Mouse (Mus musculus) neural tube, embryonic 11.5 days (tissue): ENCODE measurements around the gene Atp7a. TPM values are rescaled to one million over a fixed set of nuclear protein-coding genes. Genes with fewer than 3 reads are reported as not detected.

ENCODE experiments used
- ATAC-seq: fragments of 200-750 bp; cut with Nextera tagmentation; 2 replicates; pipeline ENCODE4 v1.8.0; 2017; ENCODE audit warnings: moderate number of reproducible peaks, mild to moderate bottlenecking, moderate TSS enrichment, moderate library complexity; ENCODE audit not compliant: insufficient read depth, low FRiP score, low TSS enrichment
- DNase-seq: peaks from one replicate; pipeline ENCODE4 v3.0.0-alpha.2; 2015; ENCODE audit warnings: low spot score
- H3K27ac ChIP-seq: fragments of 300-500 bp; sonication (generic); 2 replicates; pipeline ENCODE4 v1.5.1; 2014; ENCODE audit warnings: low read depth, mild to moderate bottlenecking, low read length
- H3K27me3 ChIP-seq: fragments of 300-500 bp; sonication (generic); 2 replicates; pipeline ENCODE4 v1.6.1; 2014; ENCODE audit warnings: mild to moderate bottlenecking, low read length, mixed read lengths; ENCODE audit not compliant: control insufficient read depth, insufficient read depth
- H3K36me3 ChIP-seq: fragments of 300-500 bp; sonication (generic); 2 replicates; pipeline ENCODE4 v1.6.1; 2014; ENCODE audit warnings: mild to moderate bottlenecking, low read length, moderate library complexity, mixed read lengths; ENCODE audit not compliant: control insufficient read depth, insufficient read depth
- H3K4me1 ChIP-seq: fragments of 300-500 bp; sonication (generic); 2 replicates; pipeline ENCODE4 v1.6.1; 2014; ENCODE audit warnings: low read length, mixed read lengths; ENCODE audit not compliant: control insufficient read depth, insufficient read depth
- H3K4me2 ChIP-seq: fragments of 300-500 bp; sonication (generic); 2 replicates; pipeline ENCODE4 v1.6.1; 2014; ENCODE audit warnings: low read depth, mild to moderate bottlenecking, moderate library complexity
- H3K4me3 ChIP-seq: fragments of 300-500 bp; sonication (generic); 2 replicates; pipeline ENCODE4 v1.5.1; 2014; ENCODE audit warnings: low read depth, low read length
- H3K9ac ChIP-seq: fragments of 300-500 bp; sonication (generic); 2 replicates; pipeline ENCODE4 v1.6.1; 2014; ENCODE audit warnings: mild to moderate bottlenecking, low read length
- H3K9me3 ChIP-seq: fragments of 300-500 bp; sonication (generic); 2 replicates; pipeline ENCODE4 v1.6.1; 2016; ENCODE audit warnings: low read length; ENCODE audit not compliant: control insufficient read depth
- WGBS: fragments of 180-500 bp; shearing (Covaris S2); extraction: QIAGEN DNeasy Blood & Tissue Kit; methylation state at CpG from one replicate; pipeline ENCODE4 v1.1.7; 2014; 5-methylcytosine and 5-hydroxymethylcytosine counted together
- polyA plus RNA-seq: library from polyadenylated mRNA; unstranded; fragments of >200 nt; fragmentation: Nextera tagmentation; extraction: Ambion mirVana; gene quantifications from 2 replicates; pipeline ENCODE4 v1.2.1, GENCODE M21; 2014

Gene Atp7a
- polyA plus RNA-seq, 1 experiment from 2014 or later: 33.7 TPM

DNA sequence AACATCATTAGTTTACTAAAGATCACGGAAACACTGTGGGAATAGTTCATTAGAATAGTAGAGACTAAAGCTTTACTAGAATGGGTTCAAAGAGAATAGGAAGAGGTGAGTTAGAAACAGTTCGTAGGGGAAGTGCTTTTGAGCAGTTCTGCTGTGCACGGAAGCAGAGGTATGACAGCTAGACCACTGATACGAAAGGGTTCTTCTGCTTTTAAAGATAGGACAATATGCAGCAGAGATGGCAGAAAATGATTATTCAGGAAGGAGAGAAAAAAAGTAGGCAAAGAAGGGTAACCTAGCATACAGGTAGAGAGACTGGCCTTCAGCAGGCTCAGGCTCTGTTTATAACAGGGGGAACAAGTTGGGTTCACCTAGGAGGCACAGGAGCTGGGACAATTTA lies 86.8 kb downstream of the Atp7a start:
- H3K27me3 ChIP-seq: no peaks in the 10 kb centered on the region
- no peak for DNase-seq
- whole genome bisulfite sequencing: 96% methylated on average over 4 of the region's 4 CpGs
- H3K27ac ChIP-seq: no peak overlapping the region
- H3K4me2 ChIP-seq: no peak overlapping the region
- no peak for ATAC-seq
- no peaks in the 10 kb centered on the region for H3K4me1 ChIP-seq
- H3K9ac ChIP-seq: no peak overlapping the region
- no peaks in the 10 kb centered on the region for H3K9me3 ChIP-seq
- no peak overlapping the region for H3K4me3 ChIP-seq
- no peaks in the 10 kb centered on the region for H3K36me3 ChIP-seq

DNA sequence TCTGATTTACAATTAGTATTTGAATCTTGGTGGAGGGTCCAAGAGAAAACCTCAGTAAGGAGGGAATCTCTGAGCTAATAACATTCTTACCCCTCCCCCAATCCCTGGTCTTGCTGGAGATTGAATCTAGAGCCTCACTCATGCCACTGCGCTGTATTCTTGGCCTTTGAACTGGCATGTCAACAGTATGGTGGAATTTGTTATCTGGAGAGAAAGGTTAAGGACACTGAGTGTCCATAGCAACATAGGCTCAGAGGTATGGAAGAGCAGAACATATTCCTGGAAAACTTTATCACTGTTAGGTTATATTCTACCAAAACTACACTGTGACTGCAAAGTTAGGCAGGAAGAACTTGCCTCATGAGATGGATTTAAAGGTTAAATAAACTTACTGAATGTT lies 87.6 kb downstream of the Atp7a start:
- Histone ChIP-seq H3K4me3 (no peak overlapping the region), H3K27me3 (no peaks in the 10 kb centered on the region), H3K9ac (no peak overlapping the region), H3K4me2 (no peak overlapping the region), H3K27ac (no peak overlapping the region), H3K36me3 (no peaks in the 10 kb centered on the region), H3K4me1 (no peaks in the 10 kb centered on the region), H3K9me3 (no peaks in the 10 kb centered on the region)
- DNase-seq (no peak), ATAC-seq (no peak)
- WGBS: 86% methylated on average over 1 of the region's 1 CpGs

DNA sequence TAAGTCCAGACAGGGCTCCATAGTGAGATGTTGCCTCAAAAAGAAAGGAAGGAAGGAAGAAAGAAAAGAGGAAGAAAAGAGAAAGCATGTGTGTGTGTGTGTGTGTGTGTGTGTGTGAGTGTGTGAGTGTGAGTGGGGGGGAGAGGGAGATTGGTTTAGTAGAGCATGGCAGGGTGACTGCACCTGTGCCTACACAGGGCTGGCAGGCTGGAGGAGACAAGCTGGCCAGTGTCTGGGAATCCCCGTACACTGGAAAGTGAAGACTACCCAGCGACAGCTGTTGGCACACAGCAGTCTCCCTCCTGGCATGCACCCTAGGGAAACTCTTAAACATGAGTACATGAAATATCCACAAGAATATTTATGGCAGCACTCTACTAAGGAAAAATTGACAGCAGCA lies 95.7 kb downstream of the Atp7a start:
- WGBS: 100% methylated on average over 2 of the region's 2 CpGs

DNA sequence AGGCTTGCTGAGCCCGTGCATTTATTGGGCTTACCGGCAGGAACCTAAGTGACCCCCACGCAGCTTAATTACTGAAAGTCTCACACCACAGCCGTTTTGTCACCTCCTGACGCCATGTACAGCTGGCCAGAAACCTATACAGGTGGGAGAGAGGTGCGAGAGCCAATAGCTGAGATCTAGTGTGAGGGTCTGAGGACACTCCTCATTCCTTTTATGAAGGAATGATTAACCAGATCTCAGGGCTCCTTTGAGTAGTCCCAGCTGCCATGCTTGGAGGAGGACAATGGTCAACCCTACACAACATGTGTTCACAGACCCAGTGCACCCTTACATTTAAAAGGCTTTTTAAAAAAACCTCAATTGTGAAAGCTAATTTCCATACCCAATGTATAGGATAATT lies 101.2 kb downstream of the Atp7a start:
- WGBS: 53% methylated on average over 6 of the region's 6 CpGs
- Histone ChIP-seq H3K4me1 (no peaks in the 10 kb centered on the region), H3K4me3 (no peak overlapping the region), H3K4me2 (no peak overlapping the region), H3K27ac (no peak overlapping the region), H3K9ac (no peak overlapping the region), H3K9me3 (no peaks in the 10 kb centered on the region), H3K36me3 (no peaks in the 10 kb centered on the region), H3K27me3 (no peaks in the 10 kb centered on the region)
- ATAC-seq (no peak), DNase-seq (no peak)

More for the DNA sequence above, 95.7 kb downstream of the Atp7a start:
- Histone ChIP-seq H3K4me3 (no peak overlapping the region), H3K36me3 (no peaks in the 10 kb centered on the region), H3K4me1 (no peaks in the 10 kb centered on the region), H3K9me3 (no peaks in the 10 kb centered on the region), H3K27me3 (no peaks in the 10 kb centered on the region), H3K27ac (no peak overlapping the region), H3K4me2 (no peak overlapping the region), H3K9ac (no peak overlapping the region)
- no peak for ATAC-seq
- no peak for DNase-seq

DNA sequence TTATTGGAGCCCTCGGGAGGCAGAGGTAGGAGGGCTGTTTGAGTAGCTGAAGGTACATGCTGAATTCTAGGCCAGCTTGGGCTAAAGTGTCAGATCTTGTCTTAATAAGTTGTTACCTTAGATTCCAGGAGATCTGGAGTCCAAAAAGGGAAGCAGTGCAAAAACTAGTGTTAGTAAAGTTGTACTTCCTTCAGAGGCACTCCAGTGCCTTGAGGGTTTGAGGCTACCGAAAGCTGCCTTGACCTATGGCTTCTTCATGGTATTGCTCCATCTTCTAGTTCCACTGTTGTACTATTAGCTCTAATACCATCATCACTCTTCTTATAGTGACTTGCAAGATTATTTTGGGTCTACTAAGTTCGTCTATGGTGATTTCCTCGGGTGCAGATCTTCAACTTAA lies 102.8 kb downstream of the Atp7a start:
- Histone ChIP-seq H3K36me3 (no peaks in the 10 kb centered on the region), H3K4me1 (no peaks in the 10 kb centered on the region), H3K27me3 (no peaks in the 10 kb centered on the region), H3K9ac (no peak overlapping the region), H3K4me3 (no peak overlapping the region), H3K9me3 (no peaks in the 10 kb centered on the region), H3K27ac (no peak overlapping the region), H3K4me2 (no peak overlapping the region)
- DNase-seq (no peak), ATAC-seq (no peak)
- WGBS: 84% methylated on average over 4 of the region's 4 CpGs

DNA sequence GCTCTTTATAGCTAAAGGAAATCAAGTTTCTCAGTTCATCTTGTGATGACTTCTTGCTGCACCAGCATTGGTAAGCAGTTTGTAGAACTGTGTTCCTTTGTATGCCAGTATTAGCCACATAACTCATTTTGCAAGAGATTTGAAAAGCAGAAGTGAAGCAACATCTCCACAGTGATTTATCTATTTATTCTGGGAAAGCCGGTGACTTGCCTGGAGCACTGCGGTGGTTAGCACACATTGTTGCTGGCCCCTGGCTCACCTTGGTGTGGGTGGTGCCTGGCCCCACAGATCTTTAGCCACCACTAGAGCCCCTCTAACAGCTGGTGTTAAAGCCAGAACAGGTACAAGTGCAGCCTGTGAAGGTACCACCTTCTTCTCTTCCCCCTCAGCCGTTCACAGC lies 107.8 kb downstream of the Atp7a start:
- H3K9me3 ChIP-seq: no peaks in the 10 kb centered on the region
- H3K27me3 ChIP-seq: no peaks in the 10 kb centered on the region
- no peak overlapping the region for H3K4me3 ChIP-seq
- H3K4me1 ChIP-seq: no peaks in the 10 kb centered on the region
- no peaks in the 10 kb centered on the region for H3K36me3 ChIP-seq
- H3K27ac ChIP-seq: no peak overlapping the region
- DNase-seq (no peak), ATAC-seq (no peak)
- no peak overlapping the region for H3K9ac ChIP-seq
- H3K4me2 ChIP-seq: no peak overlapping the region
- 91% methylated on average over 3 of the region's 3 CpGs for WGBS

DNA sequence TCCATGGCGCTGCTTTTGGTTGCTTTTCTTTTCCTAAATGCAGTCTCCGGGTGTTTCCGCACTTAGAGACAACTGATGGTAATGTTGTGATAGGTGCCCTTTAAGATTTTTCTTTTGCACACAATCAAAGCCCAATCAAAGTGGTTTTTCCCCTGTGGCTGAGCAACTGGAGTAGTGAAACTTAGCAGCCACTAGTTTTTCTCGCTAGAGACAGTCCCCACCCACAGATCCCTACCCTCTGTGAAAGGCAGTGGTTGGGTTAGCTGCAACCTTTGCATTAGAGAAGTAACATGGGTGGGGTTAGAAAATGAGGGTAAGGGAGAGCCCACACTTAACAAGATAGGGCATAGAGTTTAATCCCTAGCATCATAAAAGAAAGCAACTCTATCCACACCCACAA lies 108.4 kb downstream of the Atp7a start:
- no peak overlapping the region for H3K4me2 ChIP-seq
- no peaks in the 10 kb centered on the region for H3K27me3 ChIP-seq
- H3K36me3 ChIP-seq: no peaks in the 10 kb centered on the region
- WGBS: 82% methylated on average over 4 of the region's 4 CpGs
- no peak overlapping the region for H3K27ac ChIP-seq
- no peaks in the 10 kb centered on the region for H3K4me1 ChIP-seq
- DNase-seq (no peak), ATAC-seq (no peak)
- no peak overlapping the region for H3K9ac ChIP-seq
- H3K4me3 ChIP-seq: no peak overlapping the region
- H3K9me3 ChIP-seq: no peaks in the 10 kb centered on the region

DNA sequence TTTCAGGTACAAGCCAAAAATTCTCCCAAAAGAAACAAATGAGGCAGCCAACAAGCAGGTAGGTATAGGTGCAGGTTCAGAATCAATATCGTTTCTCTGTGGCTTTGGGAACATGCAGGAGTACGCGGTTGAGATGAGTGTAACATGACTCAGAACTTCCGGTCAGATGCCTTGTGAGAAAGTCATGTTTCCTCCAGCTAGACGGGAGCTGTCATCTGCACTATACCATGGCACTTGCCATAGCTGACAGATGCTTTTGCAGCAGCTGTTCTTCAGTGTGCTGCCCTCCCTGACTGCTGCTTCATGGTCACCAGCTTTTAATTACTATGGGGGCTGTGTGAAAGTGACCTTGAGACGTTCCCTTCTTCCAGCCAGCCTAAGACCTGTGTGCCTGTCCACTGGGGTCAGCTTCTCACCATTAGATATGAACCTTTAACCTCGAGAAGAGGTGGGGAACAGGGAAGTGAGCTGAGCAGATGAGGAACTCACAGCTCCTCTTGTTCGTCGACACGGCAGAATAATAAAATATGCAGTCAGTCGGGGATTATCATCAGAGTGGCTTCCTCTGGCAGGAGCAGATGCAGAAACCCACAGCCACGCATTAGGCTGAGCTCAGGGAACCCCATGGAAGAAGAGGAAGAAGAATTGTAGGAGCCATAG lies 109.0 kb downstream of the Atp7a start:
- no peaks in the 10 kb centered on the region for H3K27me3 ChIP-seq
- no peaks in the 10 kb centered on the region for H3K9me3 ChIP-seq
- H3K9ac ChIP-seq: no peak overlapping the region
- 73% methylated on average over 12 of the region's 12 CpGs for WGBS
- H3K4me1 ChIP-seq: no peaks in the 10 kb centered on the region
- H3K27ac ChIP-seq: no peak overlapping the region
- peak; percentile 11 for DNase-seq
- ATAC-seq: no peak
- H3K4me3 ChIP-seq: no peak overlapping the region
- no peak overlapping the region for H3K4me2 ChIP-seq
- H3K36me3 ChIP-seq: no peaks in the 10 kb centered on the region

DNA sequence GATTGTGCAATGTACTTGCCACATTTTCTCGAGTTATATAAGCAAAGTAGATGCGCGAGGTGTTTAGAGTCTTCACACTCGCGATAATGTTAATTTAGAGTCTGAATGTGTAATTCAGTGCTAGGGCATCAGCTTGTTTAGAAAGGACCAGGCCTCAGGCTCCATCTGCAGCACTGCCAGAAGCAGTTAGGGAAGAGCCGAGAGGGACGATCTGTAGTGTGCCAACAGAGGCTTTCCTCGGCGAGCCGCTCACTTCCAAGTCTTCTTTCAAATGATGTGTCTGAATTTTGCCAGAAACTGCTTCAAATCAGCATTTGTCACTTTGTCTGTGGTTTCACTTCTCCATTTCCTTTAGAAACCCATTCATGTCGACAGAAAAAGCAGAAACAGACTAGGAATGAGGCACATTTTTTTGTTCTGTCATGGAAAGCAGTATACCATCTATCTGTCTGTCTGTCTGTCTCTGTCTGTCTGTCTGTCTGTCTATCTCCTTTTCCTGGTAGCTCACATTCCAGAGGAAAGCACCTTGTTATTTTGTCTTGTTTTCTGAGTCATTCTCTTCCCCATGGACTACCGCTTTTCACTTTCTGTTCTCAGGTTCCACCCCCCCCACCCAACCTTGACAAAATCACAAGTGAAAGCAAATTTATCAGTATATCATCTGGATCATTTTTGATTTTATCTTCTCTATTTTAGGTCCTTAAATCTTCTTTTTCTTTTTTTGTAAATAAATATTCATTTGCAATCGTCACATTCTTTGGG lies 112.4 kb downstream of the Atp7a start:
- no peaks in the 10 kb centered on the region for H3K27me3 ChIP-seq
- no peak overlapping the region for H3K4me3 ChIP-seq
- no peak overlapping the region for H3K27ac ChIP-seq
- no peak for DNase-seq
- 85% methylated on average over 13 of the region's 13 CpGs for WGBS
- ATAC-seq: no peak
- no peaks in the 10 kb centered on the region for H3K4me1 ChIP-seq
- H3K4me2 ChIP-seq: no peak overlapping the region
- H3K9ac ChIP-seq: no peak overlapping the region
- H3K9me3 ChIP-seq: no peaks in the 10 kb centered on the region
- H3K36me3 ChIP-seq: no peaks in the 10 kb centered on the region
